Mouse (Mus musculus) fibroblast of lung, adult 2 months (primary cell): ENCODE results near the gene Fntb.

Experiments used
- DNase-seq: peaks from one replicate; pipeline ENCODE4 v3.0.0-alpha.2; 2011; ENCODE audit warnings: low read depth

The Fntb gene

GRCm38 (mm10) chr12:76924904-76925604 is 159.7 kb downstream of the Fntb start:
- no peak for DNase-seq

GRCm38 (mm10) chr12:76926338-76926945 is 161.1 kb downstream of the Fntb start:
- peak; percentile 44 for DNase-seq

GRCm38 (mm10) chr12:76927012-76927411 is 161.6 kb downstream of the Fntb start:
- DNase-seq: no peak

GRCm38 (mm10) chr12:76927539-76927938 is 162.2 kb downstream of the Fntb start:
- DNase-seq: no peak

GRCm38 (mm10) chr12:76930177-76930576 is 164.8 kb downstream of the Fntb start:
- DNase-seq: no peak

- DNase-seq: no peak
Measured at GRCm38 (mm10) chr12:76931739-76932687, 166.6 kb downstream of the Fntb start.

- no peak for DNase-seq
Measured at GRCm38 (mm10) chr12:76932688-76933060, 167.3 kb downstream of the Fntb start.

- DNase-seq: no peak
Measured at GRCm38 (mm10) chr12:76934438-76934837, 169.0 kb downstream of the Fntb start.

- DNase-seq: no peak
Measured at GRCm38 (mm10) chr12:76936211-76936610, 170.8 kb downstream of the Fntb start.

GRCm38 (mm10) chr12:76938013-76938412 is 172.6 kb downstream of the Fntb start:
- no peak for DNase-seq

- no peak for DNase-seq
Measured at GRCm38 (mm10) chr12:76941524-76941923, 176.1 kb downstream of the Fntb start.

- DNase-seq: no peak
Measured at GRCm38 (mm10) chr12:76942476-76942875, 177.1 kb downstream of the Fntb start.

GRCm38 (mm10) chr12:76943046-76943445 is 177.7 kb downstream of the Fntb start:
- DNase-seq: no peak

- DNase-seq: no peak
Measured at GRCm38 (mm10) chr12:76943466-76943865, 178.1 kb downstream of the Fntb start.

GRCm38 (mm10) chr12:76947487-76947886 is 182.1 kb downstream of the Fntb start:
- no peak for DNase-seq

- DNase-seq: no peak
Measured at GRCm38 (mm10) chr12:76948185-76948584, 182.8 kb downstream of the Fntb start.

- DNase-seq: no peak
Measured at GRCm38 (mm10) chr12:76948781-76949180, 183.4 kb downstream of the Fntb start.

- no peak for DNase-seq
Measured at GRCm38 (mm10) chr12:76950330-76950729, 184.9 kb downstream of the Fntb start.

GRCm38 (mm10) chr12:76953750-76954363 is 188.5 kb downstream of the Fntb start:
- no peak for DNase-seq

GRCm38 (mm10) chr12:76954698-76955423 is 189.5 kb downstream of the Fntb start:
- peak; percentile 95 for DNase-seq

- no peak for DNase-seq
Measured at GRCm38 (mm10) chr12:76957688-76958087, 192.3 kb downstream of the Fntb start.
